Mouse (Mus musculus): ENCODE measurements around the gene Kcnk2.
A peak's percentile ranks its signal among the peaks of the same experiment; 100 is the strongest.
"Not testable (repeated sequence)": the region's sequence is repeated elsewhere in the genome, so short reads cannot be mapped to it uniquely, and the experiment has no call there.

Gene Kcnk2

GRCm38 (mm10) chr1:189342416-189343104 lies 59.5 kb downstream of the Kcnk2 start:
- DNase-seq = peak in 1 of 2 experiments; percentile 26

- DNase-seq = peak in 1 of 2 experiments; percentile 24
Observed at GRCm38 (mm10) chr1:189341381-189341917, 60.6 kb downstream of the Kcnk2 start.

GRCm38 (mm10) chr1:189315896-189316295 lies 86.2 kb downstream of the Kcnk2 start:
- DNase-seq = no peak

GRCm38 (mm10) chr1:189314495-189314894 lies 87.6 kb downstream of the Kcnk2 start:
- no peak for DNase-seq

GRCm38 (mm10) chr1:189313750-189314149 lies 88.3 kb downstream of the Kcnk2 start:
- no peak for DNase-seq

GRCm38 (mm10) chr1:189310145-189310544 lies 91.9 kb downstream of the Kcnk2 start:
- DNase-seq = peak; percentile 34 to 43

DNA sequence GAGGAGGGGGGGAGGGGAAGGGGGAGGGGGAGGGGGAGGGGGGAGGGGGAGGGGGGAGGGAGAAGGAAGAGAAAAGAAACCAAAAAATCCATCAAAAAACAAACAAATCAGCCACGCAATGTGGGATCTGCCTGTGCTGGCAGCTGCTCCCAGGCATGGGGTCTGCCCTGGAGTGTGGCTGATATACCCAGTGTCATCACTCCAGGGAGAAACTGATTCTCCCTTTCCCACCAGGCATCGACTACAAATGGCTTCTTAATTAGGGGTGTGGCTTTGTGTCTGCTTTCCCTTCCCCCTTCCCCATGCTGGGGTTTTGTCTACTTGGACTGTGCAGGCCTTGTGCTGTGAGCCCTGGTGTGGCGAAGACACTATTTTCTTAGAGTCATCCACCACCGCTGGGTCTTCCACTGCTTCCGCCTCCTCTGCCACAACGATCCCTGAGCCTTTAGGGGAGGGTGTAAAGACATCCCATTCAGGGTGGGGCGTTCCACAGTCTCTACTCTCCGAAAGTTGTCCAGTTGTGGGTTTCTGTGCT lies 97.0 kb downstream of the Kcnk2 start:
- no peak for DNase-seq

GRCm38 (mm10) chr1:189303001-189303400 lies 99.1 kb downstream of the Kcnk2 start:
- no peak for DNase-seq

DNA sequence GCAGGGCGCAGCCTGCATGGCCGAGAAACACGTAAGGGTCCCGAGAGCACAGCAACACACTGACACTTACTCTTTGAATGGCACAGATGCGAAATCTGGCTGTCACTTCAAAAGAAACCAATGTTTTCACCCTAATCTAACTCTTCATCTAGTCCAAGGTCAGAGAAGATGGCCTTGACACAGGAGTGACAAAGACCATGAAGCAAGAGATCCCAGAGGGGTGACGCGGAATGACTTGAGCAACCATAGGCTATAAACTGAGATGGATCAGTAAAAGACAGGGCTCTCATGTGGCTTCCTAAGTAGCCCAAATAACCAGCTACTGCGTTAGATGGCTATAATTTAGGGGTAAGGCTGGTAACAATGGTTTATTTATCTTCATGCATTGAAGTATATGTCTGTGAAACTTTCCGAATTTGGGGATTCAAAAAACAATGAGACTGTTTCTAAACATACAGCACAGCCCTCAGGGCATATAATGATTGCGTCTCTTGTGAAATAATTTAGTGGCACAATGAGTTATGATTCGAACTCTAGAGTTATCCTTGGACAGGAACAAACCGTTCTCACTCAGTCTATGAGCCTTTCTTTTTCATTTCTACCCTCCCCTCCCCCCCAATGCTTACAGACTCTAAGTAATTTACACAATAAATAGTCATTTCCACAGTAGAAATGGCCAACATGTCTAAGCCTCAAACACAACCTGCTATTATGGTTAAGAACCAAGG lies 108.2 kb downstream of the Kcnk2 start:
- no peak for DNase-seq

GRCm38 (mm10) chr1:189290885-189291284 lies 111.2 kb downstream of the Kcnk2 start:
- DNase-seq = no peak

DNA sequence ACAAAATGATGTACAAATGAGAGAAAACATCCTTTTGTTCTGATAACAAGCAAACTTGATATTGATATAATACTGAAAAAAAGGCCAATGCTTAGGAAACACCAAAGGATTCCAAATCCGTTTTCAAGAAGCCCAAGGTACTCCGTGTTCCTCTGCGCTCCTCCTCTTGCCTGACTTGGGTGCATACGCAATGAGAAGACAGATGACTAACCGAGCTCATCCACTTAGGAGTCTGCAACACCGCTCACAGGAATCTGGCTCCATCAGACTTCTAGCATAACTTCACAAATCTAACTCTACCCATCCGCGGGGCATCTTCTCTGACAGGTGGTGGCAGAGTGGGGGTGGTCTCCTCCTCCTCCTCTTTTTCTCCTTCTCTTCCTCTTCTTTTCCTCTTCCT lies 113.1 kb downstream of the Kcnk2 start:
- no peak for DNase-seq

DNA sequence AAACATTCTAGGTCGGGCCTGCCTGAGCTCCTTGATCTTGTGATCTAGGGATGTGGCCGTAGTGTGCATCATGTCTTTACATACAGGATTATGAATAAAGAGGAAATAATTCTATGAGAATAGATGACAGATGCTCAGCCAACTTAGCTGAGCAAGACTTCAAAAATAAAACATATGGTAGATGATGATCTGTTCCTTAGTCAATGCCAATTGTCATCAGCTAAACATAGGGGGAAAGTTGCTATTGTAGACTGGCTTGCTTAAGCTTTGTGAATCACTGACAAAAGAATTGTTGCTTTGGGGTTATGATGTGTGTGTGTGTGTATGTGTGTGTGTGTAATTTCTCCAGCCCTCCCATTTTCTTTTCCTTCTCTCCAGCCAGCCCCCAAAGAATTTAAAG lies 129.8 kb downstream of the Kcnk2 start:
- no peak for DNase-seq

GRCm38 (mm10) chr1:189253631-189254030 lies 148.4 kb downstream of the Kcnk2 start:
- DNase-seq = no peak

- no peak for DNase-seq
Observed at GRCm38 (mm10) chr1:189253207-189253606, 148.9 kb downstream of the Kcnk2 start.

DNA sequence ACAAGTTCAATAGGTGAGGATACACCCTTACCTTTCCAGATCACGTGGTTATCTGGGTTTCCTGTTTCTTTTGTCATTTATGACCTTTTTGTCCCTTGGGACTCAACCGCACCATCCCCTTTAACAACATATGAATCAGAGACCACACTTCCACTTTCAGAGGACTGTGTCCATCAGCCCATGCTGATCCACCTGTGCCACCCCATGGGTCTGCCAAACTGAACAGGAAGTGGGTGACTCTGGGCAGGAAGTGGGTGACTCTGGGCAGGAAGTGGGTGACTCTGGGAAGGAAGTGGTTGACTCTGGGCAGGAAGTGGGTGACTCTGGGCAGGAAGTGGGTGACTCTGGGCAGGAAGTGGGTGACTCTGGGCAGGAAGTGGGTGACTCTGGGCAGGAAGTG lies 158.9 kb downstream of the Kcnk2 start:
- DNase-seq = not testable (repeated sequence)

- no peak for DNase-seq
Observed at GRCm38 (mm10) chr1:189235261-189235660, 166.8 kb downstream of the Kcnk2 start.

DNA sequence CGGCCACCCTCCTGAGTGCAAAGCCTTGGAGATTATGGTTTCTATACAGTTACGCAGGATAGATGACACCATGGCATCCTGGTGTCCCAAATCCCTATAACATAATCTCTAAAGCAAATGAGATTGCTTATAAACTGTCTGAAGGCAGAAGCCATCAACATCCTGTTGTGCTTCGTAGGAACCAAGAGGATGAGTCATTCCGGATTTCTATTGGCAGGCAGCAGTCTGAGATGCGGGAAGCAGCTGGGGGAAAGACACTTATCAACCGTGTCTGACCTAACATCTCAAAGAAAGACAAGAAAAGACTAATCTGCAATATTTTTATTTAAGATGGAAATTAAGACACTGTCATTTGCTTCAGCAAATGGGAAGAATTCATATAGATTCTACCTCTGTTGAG lies 169.2 kb downstream of the Kcnk2 start:
- DNase-seq = no peak

GRCm38 (mm10) chr1:189228222-189229084 lies 173.6 kb downstream of the Kcnk2 start:
- no peak for DNase-seq

- DNase-seq = no peak
Observed at GRCm38 (mm10) chr1:189227479-189227878, 174.6 kb downstream of the Kcnk2 start.

GRCm38 (mm10) chr1:189219051-189219450 lies 183.0 kb downstream of the Kcnk2 start:
- DNase-seq = peak; percentile 15 to 32

- no peak for DNase-seq
Observed at GRCm38 (mm10) chr1:189217751-189218564, 184.1 kb downstream of the Kcnk2 start.

DNA sequence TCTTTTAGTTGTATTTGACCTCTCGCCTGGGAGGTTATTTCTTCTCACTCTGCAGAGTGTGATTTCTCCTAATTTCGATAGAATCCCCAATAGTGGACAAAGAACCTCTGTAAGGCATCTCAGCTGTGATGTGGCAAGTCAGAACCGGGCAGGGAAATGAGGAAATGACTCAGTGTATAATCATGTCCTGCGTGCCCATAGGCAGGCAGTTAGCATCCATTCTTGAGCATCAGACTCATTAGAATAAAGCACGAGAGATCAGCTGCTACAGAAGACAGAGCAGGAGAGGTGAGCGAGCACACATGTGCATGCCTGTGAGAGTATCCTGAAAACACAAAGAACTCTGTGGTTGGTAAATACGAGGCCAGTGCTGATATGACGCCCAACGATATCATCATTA lies 186.9 kb downstream of the Kcnk2 start:
- DNase-seq = no peak
